Mouse (Mus musculus) CH12.LX (cell line): ENCODE measurements around the gene Dhdds.

Experiments
- CHD2 ChIP-seq: IDR thresholded peaks from 2 replicates; pipeline ENCODE4 v1.6.1; 2011; ENCODE audit warnings: low read length, improper control_type of control experiment
- CTCF ChIP-seq, 2 experiments: IDR thresholded peaks in 1 of 2; conservative IDR thresholded peaks in 1 of 2; 2 replicates each; pipeline ENCODE4 v1.5.1; 2011 to 2012; ENCODE audit warnings: low read depth in 2 of 2, low read length in 2 of 2, improper control_type of control experiment in 1 of 2, inconsistent platforms in 1 of 2, mild to moderate bottlenecking in 1 of 2, moderate library complexity in 1 of 2
- MAFK ChIP-seq: IDR thresholded peaks from 2 replicates; pipeline ENCODE4 v1.6.1; 2011; ENCODE audit warnings: low read length, improper control_type of control experiment; ENCODE audit not compliant: insufficient replicate concordance
- MAX ChIP-seq: IDR thresholded peaks from 2 replicates; pipeline ENCODE4 v1.6.1; 2011; ENCODE audit warnings: low read length, improper control_type of control experiment
- MEF2A ChIP-seq: IDR thresholded peaks from 2 replicates; pipeline ENCODE4 v1.6.1; 2014; ENCODE audit warnings: low read depth, mild to moderate bottlenecking, inconsistent platforms, low read length, improper control_type of control experiment, borderline replicate concordance
- NRF1 ChIP-seq: IDR thresholded peaks from 2 replicates; pipeline ENCODE4 v1.6.1; 2014; ENCODE audit warnings: low read depth, mild to moderate bottlenecking, inconsistent platforms, low read length, improper control_type of control experiment, moderate library complexity
- POLR2A ChIP-seq: IDR thresholded peaks from 2 replicates; pipeline ENCODE4 v1.6.1; 2011; ENCODE audit warnings: low read depth, mild to moderate bottlenecking, improper control_type of control experiment, low read length
- ZKSCAN1 ChIP-seq: IDR thresholded peaks from 2 replicates; pipeline ENCODE4 v1.6.1; 2012; ENCODE audit warnings: low read depth, inconsistent platforms, low read length, improper control_type of control experiment, borderline replicate concordance

DNA sequence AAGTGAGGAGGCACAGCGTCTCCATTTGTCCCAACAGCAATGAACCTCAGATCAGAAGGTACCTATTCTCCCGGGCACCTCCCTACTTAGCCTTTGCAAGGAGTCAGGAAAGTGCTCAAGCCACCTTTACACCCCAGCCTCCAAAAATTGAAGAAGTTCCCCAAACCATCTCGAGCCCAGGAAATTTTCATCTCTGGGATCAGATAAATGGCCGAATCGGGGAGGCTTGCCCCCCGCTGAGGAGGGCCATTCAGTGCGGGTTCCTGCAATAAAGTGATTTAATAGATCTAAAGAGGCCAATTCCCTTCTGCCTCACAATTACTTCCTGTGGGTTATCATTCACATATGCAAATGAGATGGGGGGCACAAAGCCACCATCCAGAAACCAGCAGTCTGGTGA is 15.5 kb upstream of the Dhdds start:
- TF ChIP-seq POLR2A, result no peak
- no peak for TF ChIP-seq MAFK
- no peak for TF ChIP-seq MEF2A
- no peak for TF ChIP-seq CTCF (conservative IDR thresholded peaks at IDR 0.05 in 1 of 2, IDR thresholded peaks at IDR 0.05 in 1 of 2; ENCODE audit: low read depth in 2 of 2, low read length in 2 of 2)
- TF ChIP-seq NRF1, result no peak
- no peak for TF ChIP-seq CHD2
- TF ChIP-seq MAX, result no peak
- TF ChIP-seq ZKSCAN1, result no peak
